Mouse (Mus musculus): ENCODE measurements around the gene Nanos2. TPM values are rescaled to one million over a fixed set of nuclear protein-coding genes. Genes with fewer than 3 reads are reported as not detected.

Nanos2 gene
- polyA plus RNA-seq (2014; fragmentation: Illumina TruSeq; extraction: RNeasy Lipid Tissue Mini Kit (QIAGEN cat#74804)), result 0.48 TPM

GRCm38 (mm10) chr7:18987100-18987499 is at the start of gene Nanos2:
Gene Nanos2, plus strand, starts transcription at chr7:18987400.

GRCm38 (mm10) chr7:18990601-18991295 is 3.5 kb downstream of the Nanos2 start, which contains the start of gene Mypop:
Gene Mypop, plus strand, starts transcription at chr7:18991245.

GRCm38 (mm10) chr7:19003902-19004630 is 16.9 kb downstream of the Nanos2 start, which contains the start of gene Irf2bp1:
Gene Irf2bp1, plus strand, starts transcription at chr7:19004044.

GRCm38 (mm10) chr7:19023357-19023814 is 36.2 kb downstream of the Nanos2 start, which contains the start of gene Foxa3:
Gene Foxa3, minus strand, starts transcription at chr7:19023538.

GRCm38 (mm10) chr7:19024096-19024506 is 36.9 kb downstream of the Nanos2 start, which contains the start of gene Sympk:
Gene Sympk, plus strand, starts transcription at chr7:19024377.

Other genes starting within 250 kb of the Nanos2 start
- gene Psg19, start 188.9 kb upstream of the Nanos2 start, polyA plus RNA-seq (2014; fragmentation: Illumina TruSeq; extraction: RNeasy Lipid Tissue Mini Kit (QIAGEN cat#74804)), result not detected
- 0.43 TPM for gene Psg17, start 165.8 kb upstream of the Nanos2 start, polyA plus RNA-seq (2014; fragmentation: Illumina TruSeq; extraction: RNeasy Lipid Tissue Mini Kit (QIAGEN cat#74804))
- 9.1 TPM for gene Mill2, start 147.4 kb upstream of the Nanos2 start, polyA plus RNA-seq (2014; fragmentation: Illumina TruSeq; extraction: RNeasy Lipid Tissue Mini Kit (QIAGEN cat#74804))
- gene Pglyrp1, start 116.1 kb upstream of the Nanos2 start, polyA plus RNA-seq (2014; fragmentation: Illumina TruSeq; extraction: RNeasy Lipid Tissue Mini Kit (QIAGEN cat#74804)), result not detected
- gene Ccdc61, start 77.0 kb upstream of the Nanos2 start, polyA plus RNA-seq (2014; fragmentation: Illumina TruSeq; extraction: RNeasy Lipid Tissue Mini Kit (QIAGEN cat#74804)), result 2.3 TPM
- gene Nova2, start 61.5 kb upstream of the Nanos2 start, polyA plus RNA-seq (2014; fragmentation: Illumina TruSeq; extraction: RNeasy Lipid Tissue Mini Kit (QIAGEN cat#74804)), result 0.34 TPM
- gene Mypop, start 3.8 kb downstream of the Nanos2 start, polyA plus RNA-seq (2014; fragmentation: Illumina TruSeq; extraction: RNeasy Lipid Tissue Mini Kit (QIAGEN cat#74804)), result 0.46 TPM
- 1.9 TPM for gene Irf2bp1, start 16.6 kb downstream of the Nanos2 start, polyA plus RNA-seq (2014; fragmentation: Illumina TruSeq; extraction: RNeasy Lipid Tissue Mini Kit (QIAGEN cat#74804))
- 1.7 TPM for gene Foxa3, start 36.1 kb downstream of the Nanos2 start, polyA plus RNA-seq (2014; fragmentation: Illumina TruSeq; extraction: RNeasy Lipid Tissue Mini Kit (QIAGEN cat#74804))
- 5.5 TPM for gene Sympk, start 37.0 kb downstream of the Nanos2 start, polyA plus RNA-seq (2014; fragmentation: Illumina TruSeq; extraction: RNeasy Lipid Tissue Mini Kit (QIAGEN cat#74804))
- not detected for gene Rsph6a, start 67.3 kb downstream of the Nanos2 start, polyA plus RNA-seq (2014; fragmentation: Illumina TruSeq; extraction: RNeasy Lipid Tissue Mini Kit (QIAGEN cat#74804))
- gene Dmwd, start 88.8 kb downstream of the Nanos2 start, polyA plus RNA-seq (2014; fragmentation: Illumina TruSeq; extraction: RNeasy Lipid Tissue Mini Kit (QIAGEN cat#74804)), result 0.23 TPM
- gene Dmpk, start 96.4 kb downstream of the Nanos2 start, polyA plus RNA-seq (2014; fragmentation: Illumina TruSeq; extraction: RNeasy Lipid Tissue Mini Kit (QIAGEN cat#74804)), result 5.7 TPM
- gene Six5, start 107.2 kb downstream of the Nanos2 start, polyA plus RNA-seq (2014; fragmentation: Illumina TruSeq; extraction: RNeasy Lipid Tissue Mini Kit (QIAGEN cat#74804)), result 1.9 TPM
- not detected for gene Gm4969, start 131.0 kb downstream of the Nanos2 start, polyA plus RNA-seq (2014; fragmentation: Illumina TruSeq; extraction: RNeasy Lipid Tissue Mini Kit (QIAGEN cat#74804))
- gene Fbxo46, start 132.5 kb downstream of the Nanos2 start, polyA plus RNA-seq (2014; fragmentation: Illumina TruSeq; extraction: RNeasy Lipid Tissue Mini Kit (QIAGEN cat#74804)), result 1.3 TPM
- gene Qpctl, start 161.9 kb downstream of the Nanos2 start, polyA plus RNA-seq (2014; fragmentation: Illumina TruSeq; extraction: RNeasy Lipid Tissue Mini Kit (QIAGEN cat#74804)), result 9.1 TPM
- gene Snrpd2, start 162.3 kb downstream of the Nanos2 start, polyA plus RNA-seq (2014; fragmentation: Illumina TruSeq; extraction: RNeasy Lipid Tissue Mini Kit (QIAGEN cat#74804)), result 1.4 TPM
- not detected for gene Gipr, start 178.7 kb downstream of the Nanos2 start, polyA plus RNA-seq (2014; fragmentation: Illumina TruSeq; extraction: RNeasy Lipid Tissue Mini Kit (QIAGEN cat#74804))
- gene Eml2, start 189.0 kb downstream of the Nanos2 start, polyA plus RNA-seq (2014; fragmentation: Illumina TruSeq; extraction: RNeasy Lipid Tissue Mini Kit (QIAGEN cat#74804)), result not detected
- 1.4 TPM for gene Gpr4, start 225.1 kb downstream of the Nanos2 start, polyA plus RNA-seq (2014; fragmentation: Illumina TruSeq; extraction: RNeasy Lipid Tissue Mini Kit (QIAGEN cat#74804))
- gene Opa3, start 240.9 kb downstream of the Nanos2 start, polyA plus RNA-seq (2014; fragmentation: Illumina TruSeq; extraction: RNeasy Lipid Tissue Mini Kit (QIAGEN cat#74804)), result 9.0 TPM

Measured in ovary, adult 10 weeks (tissue).